Mouse (Mus musculus) C2C12 (cell line): Measurements from ENCODE around the gene Arf3. TPM values are rescaled to one million over a fixed set of nuclear protein-coding genes. Genes with fewer than 3 reads are reported as not detected.
"Not testable (repeated sequence)": the region's sequence is repeated elsewhere in the genome, so short reads cannot be mapped to it uniquely, and the experiment has no call there.

Source experiments
- H3K27me3 ChIP-seq: one replicate; pipeline ENCODE4 v1.6.1; 2011; ENCODE audit not compliant: control insufficient read depth, insufficient read depth, insufficient read length
- H3K36me3 ChIP-seq: one replicate; pipeline ENCODE4 v1.6.1; 2011; ENCODE audit not compliant: control insufficient read depth, insufficient read depth
- H3K4me3 ChIP-seq: one replicate; pipeline ENCODE4 v1.5.1; 2011; ENCODE audit warnings: mild to moderate bottlenecking, control low read depth; ENCODE audit not compliant: poor library complexity, insufficient read depth, severe bottlenecking
- H3K79me2 ChIP-seq: one replicate; pipeline ENCODE4 v1.6.1; 2011; ENCODE audit not compliant: control insufficient read depth, insufficient read depth
- H3K79me3 ChIP-seq: one replicate; pipeline ENCODE4 v1.6.1; 2011; ENCODE audit warnings: low read depth, control low read depth
- H3ac ChIP-seq: one replicate; pipeline ENCODE3; 2011; ENCODE audit warnings: low read depth; ENCODE audit not compliant: control insufficient read depth, insufficient read length
- CEBPB ChIP-seq: IDR thresholded peaks from one replicate; pipeline ENCODE4 v1.6.1; 2011; ENCODE audit warnings: low read depth, mild to moderate bottlenecking, control low read depth, moderate library complexity
- CTCF ChIP-seq: IDR thresholded peaks from one replicate; pipeline ENCODE4 v1.5.1; 2011; ENCODE audit not compliant: control insufficient read depth, insufficient read depth, insufficient read length
- FOSL1 ChIP-seq: IDR thresholded peaks from one replicate; pipeline ENCODE4 v1.8.0; 2011; ENCODE audit warnings: mild to moderate bottlenecking, low read length; ENCODE audit not compliant: poor library complexity, insufficient read depth, severe bottlenecking
- MAX ChIP-seq: IDR thresholded peaks from one replicate; pipeline ENCODE4 v1.6.1; 2011; ENCODE audit warnings: mild to moderate bottlenecking, control low read depth
- MYOD1 ChIP-seq: IDR thresholded peaks from one replicate; pipeline ENCODE4 v1.6.1; 2011; ENCODE audit warnings: low read depth; ENCODE audit not compliant: control insufficient read depth, insufficient read length
- MYOG ChIP-seq: IDR thresholded peaks from one replicate; pipeline ENCODE4 v1.6.1; 2011; ENCODE audit not compliant: control insufficient read depth, insufficient read length; ENCODE audit errors: extremely low read depth
- USF1 ChIP-seq: IDR thresholded peaks from one replicate; pipeline ENCODE4 v1.6.1; 2011; ENCODE audit warnings: low read depth, mild to moderate bottlenecking, control low read depth, moderate library complexity
- polyA plus RNA-seq: library from polyadenylated mRNA; unstranded; fragments of >200 nt; fragmentation: generic; extraction: Trizol; gene quantifications from one replicate; pipeline ENCODE4 v1.2.1, GENCODE M21; 2012; ENCODE audit warnings: missing spikeins

Gene Arf3
- polyA plus RNA-seq, 1 experiment = 126 TPM

DNA sequence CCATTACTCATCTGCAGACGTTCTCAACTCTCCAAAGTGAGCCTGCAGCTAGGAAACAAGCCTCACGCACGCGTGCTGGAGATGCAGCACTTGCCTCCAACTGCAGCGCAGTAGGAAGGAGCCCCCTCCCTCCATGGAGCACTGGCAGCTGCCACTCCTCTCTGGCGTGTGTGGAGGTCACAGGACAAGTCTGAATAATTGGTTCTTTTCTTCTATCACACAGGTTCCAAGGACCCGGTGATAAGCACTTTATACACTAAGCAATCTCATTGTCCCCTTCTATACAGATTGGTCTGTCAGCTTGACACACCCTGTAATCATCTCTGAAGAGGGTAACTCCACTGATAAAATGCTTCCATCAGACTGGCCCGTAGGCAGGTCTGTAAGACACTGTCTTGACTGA is 10.0 kb downstream of the Arf3 start:
- Histone ChIP-seq H3K4me3 (no peak overlapping the region), H3K79me3 (peaks cover 78% of the 10 kb centered on the region), H3K36me3 (peaks cover 54% of the 10 kb centered on the region), H3K79me2 (peaks cover 99% of the 10 kb centered on the region), H3ac (no peak overlapping the region), H3K27me3 (no peaks in the 10 kb centered on the region)
- TF ChIP-seq CTCF (no peak), MYOD1 (no peak), CEBPB (no peak), FOSL1 (no peak), MYOG (no peak), USF1 (no peak), MAX (no peak)

DNA sequence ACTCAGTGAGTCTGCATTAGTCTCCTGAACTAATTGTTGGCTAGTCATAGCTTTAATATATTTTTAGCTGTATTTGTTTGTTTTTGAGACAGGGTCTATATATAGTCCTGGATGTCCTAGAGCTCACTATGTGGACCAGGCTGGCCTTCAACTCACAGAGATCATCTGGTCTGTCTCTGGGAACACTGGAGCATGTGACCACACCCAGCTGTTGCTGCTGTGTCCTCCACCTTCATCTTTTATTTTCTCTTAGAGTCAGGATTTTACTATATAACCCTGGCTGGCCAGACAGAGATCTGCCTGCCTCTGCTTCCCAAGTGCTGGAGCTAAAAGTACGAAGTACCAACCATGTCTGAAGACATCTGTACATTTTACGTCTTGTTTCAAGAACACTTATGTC is 13.9 kb downstream of the Arf3 start:
- Histone ChIP-seq H3ac (no peak overlapping the region), H3K79me3 (peaks cover 81% of the 10 kb centered on the region), H3K36me3 (peaks cover 49% of the 10 kb centered on the region), H3K79me2 (peaks cover 99% of the 10 kb centered on the region), H3K27me3 (no peaks in the 10 kb centered on the region), H3K4me3 (no peak overlapping the region)
- no peak for TF ChIP-seq CTCF
- TF ChIP-seq USF1 = no peak
- no peak for TF ChIP-seq CEBPB
- TF ChIP-seq FOSL1 = no peak

DNA sequence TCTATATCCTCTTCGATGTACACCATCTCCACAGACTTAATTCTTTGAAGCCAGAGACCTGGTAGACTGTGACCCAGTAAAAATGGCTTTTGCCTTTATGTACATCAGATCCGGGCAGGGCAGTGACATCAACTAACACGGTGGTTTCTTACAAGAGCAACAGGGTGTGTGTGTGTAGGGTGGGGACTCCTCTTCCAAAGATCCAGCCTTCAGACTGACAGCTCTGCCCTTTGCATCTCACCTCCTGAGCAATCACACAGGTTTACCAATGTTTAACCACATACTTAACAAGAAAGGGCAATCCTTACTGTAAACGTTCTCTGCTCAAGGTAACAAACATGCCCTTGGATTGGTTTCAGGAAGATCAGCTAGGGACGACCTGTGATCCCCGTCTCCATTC is 15.7 kb downstream of the Arf3 start:
- H3K36me3 ChIP-seq = peaks cover 53% of the 10 kb centered on the region
- TF ChIP-seq FOSL1 (no peak), MYOD1 (no peak), USF1 (no peak), CTCF (no peak), MYOG (no peak), MAX (no peak), CEBPB (no peak)
- H3K79me2 ChIP-seq = peaks cover 99% of the 10 kb centered on the region
- no peak overlapping the region for H3ac ChIP-seq
- peaks cover 79% of the 10 kb centered on the region for H3K79me3 ChIP-seq
- H3K4me3 ChIP-seq = no peak overlapping the region
- no peaks in the 10 kb centered on the region for H3K27me3 ChIP-seq

DNA sequence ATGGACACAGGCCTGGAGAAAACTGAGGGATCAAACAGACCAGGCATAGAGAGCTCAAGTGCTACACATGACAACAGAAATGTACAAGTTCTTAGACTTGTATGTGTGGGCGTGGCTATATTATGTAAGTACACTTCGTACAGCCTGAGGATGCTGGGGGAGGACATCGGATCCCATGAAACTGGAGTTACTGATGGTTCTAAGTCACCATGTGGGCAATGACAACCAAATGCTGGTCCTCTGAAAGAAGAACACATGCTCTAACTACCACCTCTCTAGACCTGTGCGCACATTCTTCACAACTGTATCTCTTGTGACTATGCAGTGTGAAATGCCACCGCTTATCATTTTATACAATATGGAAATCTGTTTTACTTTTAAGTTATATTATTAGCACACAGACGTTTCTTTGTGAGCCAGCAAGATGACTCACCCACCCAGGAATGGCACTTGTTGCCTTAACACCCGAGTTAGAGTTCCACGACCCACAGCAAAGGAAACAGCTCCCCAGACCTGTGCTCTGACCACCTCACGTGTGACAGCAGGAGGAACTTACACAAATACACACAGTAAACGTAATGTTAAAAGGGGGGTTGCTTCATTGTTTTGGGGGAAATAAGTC is 16.6 kb downstream of the Arf3 start:
- H3K36me3 ChIP-seq = peaks cover 59% of the 10 kb centered on the region
- no peak overlapping the region for H3ac ChIP-seq
- peaks cover 74% of the 10 kb centered on the region for H3K79me3 ChIP-seq
- peaks cover 93% of the 10 kb centered on the region for H3K79me2 ChIP-seq
- H3K27me3 ChIP-seq = no peaks in the 10 kb centered on the region
- H3K4me3 ChIP-seq = no peak overlapping the region
- TF ChIP-seq CEBPB = no peak
- no peak for TF ChIP-seq MYOD1
- no peak for TF ChIP-seq FOSL1
- TF ChIP-seq MYOG = no peak
- TF ChIP-seq CTCF = no peak
- no peak for TF ChIP-seq USF1
- no peak for TF ChIP-seq MAX

DNA sequence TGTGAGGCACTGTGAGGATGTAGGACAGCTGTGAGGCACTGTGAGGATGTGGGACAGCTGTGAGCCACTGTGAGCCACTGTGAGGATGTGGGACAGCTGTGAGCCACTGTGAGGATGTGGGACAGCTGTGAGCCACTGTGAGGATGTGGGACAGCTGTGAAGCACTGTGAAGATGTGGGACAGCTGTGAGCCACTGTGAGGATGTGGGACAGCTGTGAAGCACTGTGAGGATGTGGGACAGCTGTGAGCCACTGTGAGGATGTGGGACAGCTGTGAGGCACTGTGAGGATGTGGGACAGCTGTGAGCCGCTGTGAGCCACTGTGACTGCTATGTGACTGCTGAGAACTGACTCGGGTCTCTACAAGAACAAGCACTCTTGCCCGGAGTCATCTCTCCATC is 19.2 kb downstream of the Arf3 start:
- H3K79me3 ChIP-seq = peaks cover 55% of the 10 kb centered on the region
- peaks cover 68% of the 10 kb centered on the region for H3K79me2 ChIP-seq
- TF ChIP-seq MYOD1 = peak; percentile 91
- peaks cover 72% of the 10 kb centered on the region for H3K36me3 ChIP-seq
- H3K27me3 ChIP-seq, H3K4me3 ChIP-seq, H3ac ChIP-seq: not testable (repeated sequence)

DNA sequence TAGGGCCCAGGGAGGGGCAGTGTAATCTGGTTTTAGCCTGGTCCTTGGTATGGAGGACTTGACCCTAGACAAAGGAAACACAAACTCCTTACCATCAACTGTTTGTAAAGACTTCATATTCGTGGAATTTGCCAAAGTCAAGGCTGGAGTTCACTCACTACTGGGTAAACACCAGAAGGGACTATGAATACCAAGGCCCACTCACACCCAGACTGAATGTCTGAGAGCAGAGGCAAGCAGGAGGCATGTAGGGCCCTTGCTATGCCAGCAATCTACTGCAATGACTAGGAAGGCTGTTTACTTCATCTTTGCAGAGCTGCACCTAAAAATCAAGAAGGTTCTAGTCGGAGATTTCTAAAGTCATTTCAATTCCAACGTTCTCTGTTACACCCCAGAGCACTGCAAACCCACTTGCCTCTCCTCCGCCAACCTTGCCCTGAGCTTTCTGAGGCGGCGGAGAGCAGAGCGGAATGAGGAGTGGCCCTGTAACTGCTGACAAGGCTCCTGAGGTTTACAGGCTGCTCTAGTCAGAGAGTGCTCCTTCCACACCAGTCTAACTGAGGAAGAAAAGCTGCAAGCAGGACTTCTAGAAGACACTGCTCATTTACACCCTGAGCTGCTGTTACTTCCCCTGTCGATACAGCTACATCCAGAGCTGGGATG is 20.1 kb downstream of the Arf3 start:
- H3K79me2 ChIP-seq = peaks cover 59% of the 10 kb centered on the region
- peaks cover 48% of the 10 kb centered on the region for H3K79me3 ChIP-seq
- H3ac ChIP-seq = no peak overlapping the region
- H3K27me3 ChIP-seq = no peaks in the 10 kb centered on the region
- peaks cover 77% of the 10 kb centered on the region for H3K36me3 ChIP-seq
- no peak overlapping the region for H3K4me3 ChIP-seq
- TF ChIP-seq FOSL1 = no peak
- TF ChIP-seq CTCF = no peak
- TF ChIP-seq MYOD1 = no peak
- no peak for TF ChIP-seq MYOG

DNA sequence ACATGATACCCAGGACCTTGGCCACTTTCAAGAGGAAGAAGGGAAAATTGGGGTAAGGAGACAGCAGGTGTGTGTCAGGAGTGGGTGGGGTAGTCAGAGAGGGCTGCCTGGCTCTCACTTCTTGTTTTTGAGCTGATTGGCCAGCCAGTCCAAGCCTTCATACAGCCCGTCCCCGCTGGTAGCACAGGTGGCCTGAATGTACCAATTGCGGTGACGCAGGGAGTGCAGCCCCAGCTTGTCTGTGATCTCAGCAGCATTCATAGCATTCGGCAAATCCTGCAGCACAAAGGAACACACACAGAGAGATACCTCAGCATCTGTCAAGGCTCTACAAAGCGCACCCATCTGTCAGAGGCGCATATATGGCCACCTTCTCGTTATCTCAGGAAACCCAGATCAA is 22.8 kb downstream of the Arf3 start:
- TF ChIP-seq MYOD1 = no peak
- TF ChIP-seq USF1 = no peak
- no peak for TF ChIP-seq MAX
- TF ChIP-seq CEBPB = no peak
- no peak for TF ChIP-seq MYOG
- TF ChIP-seq CTCF = no peak
- TF ChIP-seq FOSL1 = no peak
- Histone ChIP-seq H3K27me3 (no peaks in the 10 kb centered on the region), H3K79me3 (peaks cover 21% of the 10 kb centered on the region), H3ac (no peak overlapping the region), H3K79me2 (peaks cover 32% of the 10 kb centered on the region), H3K4me3 (no peak overlapping the region), H3K36me3 (peaks cover 96% of the 10 kb centered on the region)
